ENCODE assay signal across 8 mouse cellular contexts in the genomic region with DNA sequence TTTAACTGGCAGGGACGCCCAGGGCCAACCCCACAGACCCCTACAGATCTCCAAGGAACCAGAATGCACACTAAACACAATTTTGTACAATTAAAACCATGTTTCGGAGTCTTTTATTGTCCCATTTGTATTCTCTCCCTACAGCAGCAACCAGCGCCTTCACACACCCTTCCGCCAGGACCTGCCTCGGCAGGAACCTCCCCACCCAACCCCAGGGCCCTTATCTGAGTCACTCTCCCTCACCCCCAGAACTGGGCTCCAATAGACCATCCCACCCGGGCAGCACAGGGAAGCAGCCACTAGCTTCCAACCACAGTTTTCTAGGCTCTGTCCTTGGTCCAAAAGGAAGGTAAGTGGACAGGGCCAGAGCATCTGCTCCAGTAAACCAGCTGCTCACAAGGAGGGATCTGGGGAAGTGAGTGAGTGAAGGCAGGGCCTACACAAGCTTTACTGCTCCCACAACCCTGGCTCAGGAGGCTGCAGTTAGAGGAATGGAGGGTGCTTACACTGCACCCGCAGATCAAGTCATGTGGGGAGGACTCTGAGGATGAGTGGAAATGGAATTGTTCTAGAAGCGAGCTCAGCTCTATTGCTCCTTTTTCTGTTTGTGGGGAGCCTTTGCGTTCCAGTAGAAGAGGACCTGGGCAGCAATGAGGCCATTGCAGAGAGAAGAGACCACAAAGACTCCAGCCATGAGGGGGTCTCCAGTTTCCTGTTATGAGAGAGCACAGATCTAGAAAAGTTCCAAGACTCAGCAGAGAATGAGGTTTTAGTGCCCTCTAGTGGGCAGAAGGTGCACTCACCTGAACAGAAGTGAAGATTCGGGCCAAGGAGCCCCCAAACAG. TPM values are rescaled to one million over a fixed set of nuclear protein-coding genes. Genes with fewer than 3 reads are reported as not detected.
A peak's percentile ranks its signal among the peaks of the same experiment; 100 is the strongest.
DNase-seq lines count a peak whose midpoint lies in the region; ATAC-seq and TF ChIP-seq lines count a peak whose summit lies in the region.

No protein-coding gene starts in this region.

- no peak for DNase-seq in frontal cortex, postnatal 14 days (ENCODE audit: low spot score in 2 of 2)
- peak; percentile 64 for DNase-seq in A20 (ENCODE audit: low read depth, low spot score)
- peak; percentile 77 for DNase-seq in brain, embryonic 14.5 days (ENCODE audit: low read depth)
- peak; percentile 81 for DNase-seq in forelimb bud, embryonic 11.5 days (ENCODE audit: low read depth, low spot score)
- DNase-seq in kidney, postnatal 4 days, result peak; percentile 67 to 73
- DNase-seq in ovary, postnatal 14 days (ENCODE audit: low spot score), result no peak

- H3K9me3 ChIP-seq in midbrain, embryonic 13.5 days, result no peaks in the 10 kb centered on the region

- H3K27ac ChIP-seq in midbrain, embryonic 13.5 days, result no peak overlapping the region

- 82% methylated on average over 10 of the region's 10 CpGs for WGBS in midbrain, embryonic 13.5 days

- peaks cover 38% of the 10 kb centered on the region for H3K4me1 ChIP-seq in midbrain, embryonic 13.5 days (replicated peaks)

- ATAC-seq in frontal cortex, adult (ENCODE audit: low TSS enrichment), result peak; percentile 38; the same call in 1 of the 2 replicates
- no peak for ATAC-seq in midbrain, embryonic 13.5 days

- TF ChIP-seq CTCF in brain, embryonic 14.5 days (IDR thresholded peaks at IDR 0.05; ENCODE audit: borderline replicate concordance, extremely low read depth, insufficient read depth, insufficient read length), result peak; percentile 80

- no peak for TF ChIP-seq POLR2A in brain, embryonic 14.5 days (IDR thresholded peaks at IDR 0.05; ENCODE audit: borderline replicate concordance, extremely low read depth, insufficient read depth, insufficient read length, poor library complexity, severe bottlenecking)

- H3K9ac ChIP-seq in midbrain, embryonic 13.5 days (replicated peaks), result 0 out of 2 replicates have a peak overlapping the region, but pooled peaks have one; percentile 25

- peaks cover 64% of the 10 kb centered on the region for H3K36me3 ChIP-seq in midbrain, embryonic 13.5 days

- H3K27me3 ChIP-seq in midbrain, embryonic 13.5 days, result no peaks in the 10 kb centered on the region

- no peak overlapping the region for H3K4me2 ChIP-seq in midbrain, embryonic 13.5 days (replicated peaks)

- H3K4me3 ChIP-seq in midbrain, embryonic 13.5 days (replicated peaks), result no peak overlapping the region

RNA-seq across cellular contexts. Expression of a gene that starts 1.7 kb away (rescaled TPM):
- 0.42 TPM in 1 of 2 replicates, not detected in the other for polyA plus RNA-seq in brain, embryonic 14.5 days (2012; rRNA removed)
- polyA plus RNA-seq in midbrain, embryonic 13.5 days (2015; fragmentation: Nextera tagmentation; extraction: Ambion mirVana), result 0.31 TPM in 1 of 2 replicates, not detected in the other

RNA-seq across cellular contexts. Expression of a gene that starts 5.6 kb away (rescaled TPM):
- polyA plus RNA-seq in brain, embryonic 14.5 days (2012; rRNA removed), result 133 and 185 TPM in 2 replicates
- polyA plus RNA-seq in midbrain, embryonic 13.5 days (2015; fragmentation: Nextera tagmentation; extraction: Ambion mirVana), result 103 and 104 TPM in 2 replicates

RNA-seq across cellular contexts. Expression of a gene that starts 9.1 kb away (rescaled TPM):
- polyA plus RNA-seq in brain, embryonic 14.5 days (2012; rRNA removed), result 7.8 and 10.8 TPM in 2 replicates
- 6.1 and 7.3 TPM in 2 replicates for polyA plus RNA-seq in midbrain, embryonic 13.5 days (2015; fragmentation: Nextera tagmentation; extraction: Ambion mirVana)

RNA-seq across cellular contexts. Expression of a gene that starts 15.4 kb away (rescaled TPM):
- polyA plus RNA-seq in brain, embryonic 14.5 days (2012; rRNA removed), result 894 and 1,040 TPM in 2 replicates
- polyA plus RNA-seq in midbrain, embryonic 13.5 days (2015; fragmentation: Nextera tagmentation; extraction: Ambion mirVana), result 581 and 595 TPM in 2 replicates

RNA-seq across cellular contexts. Expression of a gene that starts 24.0 kb away (rescaled TPM):
- 129 and 151 TPM in 2 replicates for polyA plus RNA-seq in brain, embryonic 14.5 days (2012; rRNA removed)
- polyA plus RNA-seq in midbrain, embryonic 13.5 days (2015; fragmentation: Nextera tagmentation; extraction: Ambion mirVana), result 40.5 and 52.4 TPM in 2 replicates

Comparison
In these comparisons a context has a peak if more than half of its experiments do, and no peak if none do; other contexts are left out.
1. DNase-seq: peak in A20 (single experiment), brain, embryonic 14.5 days (single experiment), forelimb bud, embryonic 11.5 days (single experiment) and kidney, postnatal 4 days (2 of 2); none in frontal cortex, postnatal 14 days (0 of 2) and ovary, postnatal 14 days (single experiment).